Mouse (Mus musculus): ENCODE results near the gene Gbf1. TPM values are rescaled to one million over a fixed set of nuclear protein-coding genes. Genes with fewer than 3 reads are reported as not detected.

The Gbf1 gene
- polyA plus RNA-seq, 1 experiment from 2014 or later = 41.2 TPM

GRCm38 (mm10) chr19:46275307-46275706, 123.0 kb downstream of the Gbf1 start:
- no peaks in the 10 kb centered on the region for H3K9me3 ChIP-seq (replicated peaks)
- H3K9ac ChIP-seq = no peak overlapping the region
- H3K27me3 ChIP-seq = no peaks in the 10 kb centered on the region
- H3K4me2 ChIP-seq = no peak overlapping the region
- H3K36me3 ChIP-seq = peaks cover 74% of the 10 kb centered on the region
- ATAC-seq (replicated peaks; ENCODE audit: insufficient number of reproducible peaks, insufficient read depth, low FRiP score, low read depth) = no peak
- H3K4me3 ChIP-seq = no peak overlapping the region
- H3K4me1 ChIP-seq (replicated peaks) = no peaks in the 10 kb centered on the region
- no peak overlapping the region for H3K27ac ChIP-seq

- no peak for ATAC-seq (replicated peaks; ENCODE audit: insufficient number of reproducible peaks, insufficient read depth, low FRiP score, low read depth)
- Histone ChIP-seq H3K9me3 (replicated peaks) (no peaks in the 10 kb centered on the region), H3K4me2 (no peak overlapping the region), H3K9ac (no peak overlapping the region), H3K4me1 (replicated peaks) (no peaks in the 10 kb centered on the region), H3K36me3 (peaks cover 84% of the 10 kb centered on the region), H3K27me3 (no peaks in the 10 kb centered on the region), H3K27ac (no peak overlapping the region), H3K4me3 (no peak overlapping the region)
- 91% methylated on average over 11 of the region's 11 CpGs for WGBS
These were observed 130.0 kb downstream of the Gbf1 start for GRCm38 (mm10) chr19:46282081-46282849.

GRCm38 (mm10) chr19:46284686-46285085, 132.4 kb downstream of the Gbf1 start:
- no peak overlapping the region for H3K27ac ChIP-seq
- no peaks in the 10 kb centered on the region for H3K27me3 ChIP-seq
- 94% methylated on average over 4 of the region's 4 CpGs for WGBS

GRCm38 (mm10) chr19:46285631-46286030, 133.3 kb downstream of the Gbf1 start:
- Histone ChIP-seq H3K4me1 (replicated peaks) (no peaks in the 10 kb centered on the region), H3K36me3 (peaks cover 59% of the 10 kb centered on the region), H3K27ac (no peak overlapping the region), H3K4me3 (no peak overlapping the region), H3K9me3 (replicated peaks) (no peaks in the 10 kb centered on the region), H3K27me3 (no peaks in the 10 kb centered on the region), H3K9ac (no peak overlapping the region), H3K4me2 (no peak overlapping the region)
- no peak for ATAC-seq (replicated peaks; ENCODE audit: insufficient number of reproducible peaks, insufficient read depth, low FRiP score, low read depth)
- 85% methylated on average over 7 of the region's 7 CpGs for WGBS

More at GRCm38 (mm10) chr19:46284686-46285085, 132.4 kb downstream of the Gbf1 start:
- Histone ChIP-seq H3K4me3 (no peak overlapping the region), H3K4me2 (no peak overlapping the region), H3K9me3 (replicated peaks) (no peaks in the 10 kb centered on the region), H3K36me3 (peaks cover 69% of the 10 kb centered on the region), H3K9ac (no peak overlapping the region), H3K4me1 (replicated peaks) (no peaks in the 10 kb centered on the region)
- no peak for ATAC-seq (replicated peaks; ENCODE audit: insufficient number of reproducible peaks, insufficient read depth, low FRiP score, low read depth)

DNA sequence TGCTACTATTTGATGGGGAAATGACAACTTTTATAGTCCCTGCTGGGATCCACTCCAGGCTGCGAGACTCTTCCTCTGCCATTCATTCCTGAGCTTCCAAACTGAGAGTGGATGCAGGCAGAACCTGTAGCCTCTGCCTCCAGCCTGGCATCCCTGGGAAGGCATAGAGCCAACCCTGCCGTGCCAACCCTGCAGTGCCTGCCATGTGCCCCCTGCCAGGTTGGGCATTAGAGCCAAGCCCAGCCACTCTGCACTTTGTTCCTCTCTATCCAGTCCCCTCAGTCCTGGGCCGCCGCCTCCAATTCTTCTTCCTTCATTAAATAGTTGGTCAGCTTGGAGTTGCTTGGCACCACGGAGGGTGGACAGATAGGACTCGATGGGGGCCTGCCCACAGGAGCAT, 133.7 kb downstream of the Gbf1 start:
- H3K9ac ChIP-seq = no peak overlapping the region
- H3K36me3 ChIP-seq = peaks cover 56% of the 10 kb centered on the region
- H3K4me2 ChIP-seq = no peak overlapping the region
- no peaks in the 10 kb centered on the region for H3K27me3 ChIP-seq
- H3K9me3 ChIP-seq (replicated peaks) = no peaks in the 10 kb centered on the region
- no peak for ATAC-seq (replicated peaks; ENCODE audit: insufficient number of reproducible peaks, insufficient read depth, low FRiP score, low read depth)
- H3K4me1 ChIP-seq (replicated peaks) = no peaks in the 10 kb centered on the region
- H3K27ac ChIP-seq = no peak overlapping the region
- H3K4me3 ChIP-seq = no peak overlapping the region
- 94% methylated on average over 6 of the region's 6 CpGs for WGBS

DNA sequence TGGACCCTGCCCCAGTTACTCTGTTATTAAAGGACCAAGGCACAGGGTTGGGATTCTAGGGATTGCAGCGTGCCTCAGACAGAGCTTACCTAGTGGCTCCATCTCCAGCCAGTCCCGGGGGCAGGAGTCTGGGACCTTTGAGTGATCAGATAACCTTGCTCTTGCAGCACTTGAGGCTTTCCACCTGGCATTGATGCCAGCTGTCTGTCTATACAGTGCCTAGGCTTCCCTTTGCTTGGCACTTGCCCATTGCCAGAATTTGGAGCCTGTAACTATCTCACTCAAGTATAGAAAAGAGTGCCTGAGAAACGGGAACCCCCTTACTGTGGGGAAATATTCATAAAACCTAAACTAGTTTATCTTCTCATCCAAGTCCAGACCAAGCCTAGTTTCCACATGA, 134.6 kb downstream of the Gbf1 start:
- Histone ChIP-seq H3K36me3 (peaks cover 48% of the 10 kb centered on the region), H3K9me3 (replicated peaks) (no peaks in the 10 kb centered on the region), H3K4me3 (no peak overlapping the region), H3K9ac (no peak overlapping the region), H3K27me3 (0 out of 2 replicates have a peak, but pooled peaks cover 5% of the 10 kb centered on the region), H3K4me1 (replicated peaks) (no peaks in the 10 kb centered on the region), H3K4me2 (no peak overlapping the region), H3K27ac (no peak overlapping the region)
- 82% methylated on average over 3 of the region's 3 CpGs for WGBS
- no peak for ATAC-seq (replicated peaks; ENCODE audit: insufficient number of reproducible peaks, insufficient read depth, low FRiP score, low read depth)

GRCm38 (mm10) chr19:46287566-46287965, 135.3 kb downstream of the Gbf1 start:
- Histone ChIP-seq H3K4me3 (no peak overlapping the region), H3K27ac (no peak overlapping the region), H3K27me3 (0 out of 2 replicates have a peak, but pooled peaks cover 5% of the 10 kb centered on the region), H3K36me3 (peaks cover 41% of the 10 kb centered on the region), H3K9ac (no peak overlapping the region), H3K4me2 (no peak overlapping the region), H3K9me3 (replicated peaks) (no peaks in the 10 kb centered on the region), H3K4me1 (replicated peaks) (no peaks in the 10 kb centered on the region)
- ATAC-seq (replicated peaks; ENCODE audit: insufficient number of reproducible peaks, insufficient read depth, low FRiP score, low read depth) = no peak
- WGBS = 87% methylated on average over 3 of the region's 3 CpGs

DNA sequence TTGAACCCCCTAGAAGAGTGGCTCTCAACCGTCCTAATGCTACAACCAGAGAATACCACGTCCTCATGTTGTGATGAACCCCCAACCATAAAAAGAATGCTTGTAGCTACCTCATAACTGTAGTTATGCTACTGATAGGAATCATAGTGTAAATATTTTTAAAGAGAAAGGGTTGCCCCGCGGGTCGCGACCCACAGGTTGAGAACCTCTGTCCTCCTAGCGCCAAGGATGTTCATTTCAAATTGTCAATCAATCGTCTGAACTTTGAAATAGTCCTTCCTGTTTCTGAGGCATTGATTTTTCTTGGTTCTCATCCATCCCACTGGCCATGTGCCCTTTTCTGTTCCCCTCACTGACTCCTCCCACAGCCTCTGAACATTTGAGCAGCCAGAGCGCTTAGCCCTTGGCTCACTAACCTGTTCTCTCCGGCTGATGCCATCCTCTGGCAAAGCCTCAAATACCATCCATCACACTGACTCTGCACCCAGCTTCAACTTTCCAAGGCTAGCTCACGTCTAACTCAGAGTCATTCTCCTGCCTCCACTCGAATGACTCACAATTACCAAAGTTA, 138.3 kb downstream of the Gbf1 start:
- 59% methylated on average over 12 of the region's 12 CpGs for WGBS
- H3K4me1 ChIP-seq (replicated peaks) = no peaks in the 10 kb centered on the region
- ATAC-seq (replicated peaks; ENCODE audit: insufficient number of reproducible peaks, insufficient read depth, low FRiP score, low read depth) = no peak
- 0 out of 2 replicates have a peak, but pooled peaks cover 5% of the 10 kb centered on the region for H3K27me3 ChIP-seq
- peaks cover 11% of the 10 kb centered on the region for H3K36me3 ChIP-seq
- no peak overlapping the region for H3K9ac ChIP-seq
- H3K4me2 ChIP-seq = no peak overlapping the region
- H3K9me3 ChIP-seq (replicated peaks) = no peaks in the 10 kb centered on the region
- H3K4me3 ChIP-seq = no peak overlapping the region
- H3K27ac ChIP-seq = no peak overlapping the region

GRCm38 (mm10) chr19:46296938-46297337, 144.6 kb downstream of the Gbf1 start:
- Histone ChIP-seq H3K9me3 (replicated peaks) (no peaks in the 10 kb centered on the region), H3K27ac (no peak overlapping the region), H3K4me3 (no peak overlapping the region), H3K27me3 (no peaks in the 10 kb centered on the region), H3K4me1 (replicated peaks) (no peaks in the 10 kb centered on the region), H3K4me2 (no peak overlapping the region), H3K36me3 (no peaks in the 10 kb centered on the region), H3K9ac (no peak overlapping the region)
- ATAC-seq (replicated peaks; ENCODE audit: insufficient number of reproducible peaks, insufficient read depth, low FRiP score, low read depth) = no peak
- 65% methylated on average over 4 of the region's 4 CpGs for whole genome bisulfite sequencing

GRCm38 (mm10) chr19:46300294-46301045, 148.2 kb downstream of the Gbf1 start:
- Histone ChIP-seq H3K27me3 (no peaks in the 10 kb centered on the region), H3K9ac (no peak overlapping the region), H3K4me3 (no peak overlapping the region), H3K4me2 (no peak overlapping the region), H3K9me3 (replicated peaks) (no peaks in the 10 kb centered on the region), H3K27ac (no peak overlapping the region), H3K4me1 (replicated peaks) (peaks cover 12% of the 10 kb centered on the region; the same call in 1 of the 2 replicates), H3K36me3 (no peaks in the 10 kb centered on the region)
- no peak for ATAC-seq (replicated peaks; ENCODE audit: insufficient number of reproducible peaks, insufficient read depth, low FRiP score, low read depth)
- 45% methylated on average over 8 of the region's 8 CpGs for WGBS

DNA sequence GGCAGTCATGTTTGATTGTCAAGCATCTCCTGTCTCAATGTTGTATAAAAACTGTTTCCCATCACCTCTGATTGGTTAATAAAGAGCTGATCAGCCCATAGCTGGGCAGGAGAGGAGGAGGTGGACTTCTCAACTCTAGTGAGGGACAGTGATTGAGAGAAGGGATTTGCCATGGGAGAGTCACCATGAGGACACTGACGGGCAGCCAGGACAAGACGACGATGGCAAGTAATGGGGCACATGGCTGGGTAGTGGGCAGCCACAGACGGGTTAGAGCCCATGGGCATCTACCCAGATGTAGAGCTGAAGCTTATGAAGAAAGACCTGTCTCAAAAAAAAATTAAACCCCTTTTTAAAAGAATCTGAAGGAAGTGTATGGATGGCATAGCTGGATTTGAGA, 150.2 kb downstream of the Gbf1 start:
- Histone ChIP-seq H3K4me3 (no peak overlapping the region), H3K27me3 (peaks cover 7% of the 10 kb centered on the region; the same call in 1 of the 2 replicates), H3K9me3 (replicated peaks) (no peaks in the 10 kb centered on the region), H3K4me1 (replicated peaks) (peaks cover 18% of the 10 kb centered on the region), H3K36me3 (peaks cover 6% of the 10 kb centered on the region; the same call in 1 of the 2 replicates), H3K4me2 (no peak overlapping the region), H3K9ac (no peak overlapping the region), H3K27ac (no peak overlapping the region)
- no peak for ATAC-seq (replicated peaks; ENCODE audit: insufficient number of reproducible peaks, insufficient read depth, low FRiP score, low read depth)
- 88% methylated on average over 4 of the region's 4 CpGs for WGBS
